Mouse (Mus musculus) heart, postnatal 0 days (tissue): Measurements from ENCODE around the gene Efhd1. TPM values are rescaled to one million over a fixed set of nuclear protein-coding genes. Genes with fewer than 3 reads are reported as not detected.

Experiments used
- ATAC-seq: fragments of 200-750 bp; cut with Nextera tagmentation; 2 replicates; pipeline ENCODE4 v1.8.0; 2017; ENCODE audit warnings: low read depth, moderate number of reproducible peaks, moderate library complexity; ENCODE audit not compliant: insufficient read depth
- DNase-seq: peaks from one replicate; pipeline ENCODE4 v3.0.0-alpha.2; 2016; ENCODE audit warnings: low spot score
- H3K27ac ChIP-seq: fragments of 300-500 bp; sonication (generic); 2 replicates; pipeline ENCODE4 v1.5.1; 2014; ENCODE audit warnings: low read depth, mild to moderate bottlenecking
- H3K27me3 ChIP-seq: fragments of 300-500 bp; sonication (generic); 2 replicates; pipeline ENCODE4 v1.6.1; 2014; ENCODE audit warnings: low read length, mixed read lengths; ENCODE audit not compliant: control insufficient read depth, insufficient read depth
- H3K36me3 ChIP-seq: fragments of 300-500 bp; sonication (generic); replicated peaks from 2 replicates; pipeline ENCODE4 v1.6.1; 2014; ENCODE audit warnings: low read length, mixed read lengths; ENCODE audit not compliant: control insufficient read depth, insufficient read depth
- H3K4me1 ChIP-seq: fragments of 300-500 bp; sonication (generic); 2 replicates; pipeline ENCODE4 v1.6.1; 2014; ENCODE audit warnings: antibody characterized with exemption; ENCODE audit not compliant: control insufficient read depth, insufficient read depth
- H3K4me2 ChIP-seq: fragments of 300-500 bp; sonication (generic); 2 replicates; pipeline ENCODE4 v1.6.1; 2014; ENCODE audit warnings: low read depth, mild to moderate bottlenecking, low read length, moderate library complexity
- H3K4me3 ChIP-seq: fragments of 300-500 bp; sonication (generic); 2 replicates; pipeline ENCODE4 v1.5.1; 2014; ENCODE audit warnings: low read depth, low read length
- H3K9ac ChIP-seq: fragments of 300-500 bp; sonication (generic); replicated peaks from 2 replicates; pipeline ENCODE4 v1.6.1; 2014; ENCODE audit warnings: low read depth, low read length, mixed read lengths
- H3K9me3 ChIP-seq: fragments of 300-500 bp; sonication (generic); replicated peaks from 2 replicates; pipeline ENCODE4 v1.6.1; 2016; ENCODE audit warnings: low read length; ENCODE audit not compliant: control insufficient read depth
- CTCF ChIP-seq: IDR thresholded peaks from 2 replicates; pipeline ENCODE4 v1.5.1; 2016; ENCODE audit warnings: antibody characterized with exemption, control low read depth, low read depth
- EP300 ChIP-seq: IDR thresholded peaks from 2 replicates; pipeline ENCODE4 v1.6.1; 2016; ENCODE audit warnings: antibody characterized with exemption, low read depth
- WGBS: fragments of 180-500 bp; shearing (Covaris S2); extraction: QIAGEN DNeasy Blood & Tissue Kit; methylation state at CpG from one replicate; pipeline ENCODE4 v1.1.7; 2014; 5-methylcytosine and 5-hydroxymethylcytosine counted together
- polyA plus RNA-seq: library from polyadenylated mRNA; unstranded; fragments of >200 nt; fragmentation: Nextera tagmentation; extraction: Ambion mirVana; gene quantifications from 2 replicates; pipeline ENCODE4 v1.2.1, GENCODE M21; 2015
- total RNA-seq: library from RNA; depleted of rRNA; stranded (reverse); fragments of >200 nt; gene quantifications from 2 replicates; pipeline ENCODE4 v1.2.3, GENCODE M21; 2014; ENCODE audit warnings: low replicate concordance

The Efhd1 gene
- total and polyA plus RNA-seq, 2 experiments from 2014 or later: 0.38 to 2.5 TPM

DNA sequence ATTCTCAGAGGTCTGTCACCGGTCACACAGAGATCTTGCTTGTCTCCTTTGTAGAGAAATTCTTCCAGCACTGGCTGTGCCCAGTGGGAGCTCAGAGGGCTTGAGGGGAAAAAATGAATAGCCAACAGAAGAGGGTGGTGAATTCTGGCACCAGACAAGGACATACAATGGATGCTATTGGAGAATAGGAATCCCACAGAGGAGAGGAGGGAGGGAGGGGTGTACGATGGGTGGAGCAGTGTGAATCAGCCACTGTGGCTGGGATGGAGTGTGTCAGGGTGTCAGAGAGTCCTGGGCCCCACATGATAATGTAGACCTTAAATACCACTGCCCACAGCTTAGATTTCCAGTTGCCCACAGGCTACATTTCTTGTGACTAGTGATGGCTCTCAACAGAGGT lies 22.9 kb downstream of the Efhd1 start:
- Histone ChIP-seq H3K4me3 (no peak overlapping the region), H3K36me3 (no peaks in the 10 kb centered on the region), H3K4me2 (no peak overlapping the region), H3K9ac (no peak overlapping the region), H3K27ac (no peak overlapping the region), H3K9me3 (no peaks in the 10 kb centered on the region), H3K4me1 (peaks cover 7% of the 10 kb centered on the region; the same call in 1 of the 2 replicates), H3K27me3 (no peaks in the 10 kb centered on the region)
- ATAC-seq (no peak), DNase-seq (no peak)
- TF ChIP-seq CTCF (no peak), EP300 (no peak)
- WGBS: 63% methylated on average over 2 of the region's 2 CpGs

DNA sequence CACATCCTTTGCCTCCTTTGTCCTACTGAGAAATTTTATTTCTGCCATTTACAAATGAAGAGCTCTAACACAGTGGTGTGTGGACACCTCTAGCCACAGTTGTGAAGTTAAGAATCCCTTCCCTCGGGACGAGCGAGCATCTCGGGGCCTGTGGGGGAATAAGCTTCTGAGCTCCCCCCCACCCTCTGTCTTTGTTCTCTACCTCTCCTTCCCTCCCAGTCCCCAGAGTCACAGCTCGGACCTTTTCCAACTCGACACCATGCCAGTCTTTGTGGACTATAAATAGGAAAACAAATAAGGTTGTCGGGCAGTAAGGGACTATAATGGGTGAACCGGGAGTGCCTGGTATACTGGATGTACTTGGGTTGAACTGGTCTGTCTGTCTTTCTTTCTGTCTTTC lies 27.3 kb downstream of the Efhd1 start:
- no peak for DNase-seq
- Histone ChIP-seq H3K9me3 (no peaks in the 10 kb centered on the region), H3K27ac (no peak overlapping the region), H3K4me1 (peaks cover 7% of the 10 kb centered on the region; the same call in 1 of the 2 replicates), H3K4me3 (no peak overlapping the region), H3K36me3 (no peaks in the 10 kb centered on the region), H3K4me2 (no peak overlapping the region), H3K27me3 (no peaks in the 10 kb centered on the region), H3K9ac (no peak overlapping the region)
- no peak for ATAC-seq
- WGBS: 48% methylated on average over 8 of the region's 8 CpGs
- no peak for TF ChIP-seq EP300
- no peak for TF ChIP-seq CTCF

DNA sequence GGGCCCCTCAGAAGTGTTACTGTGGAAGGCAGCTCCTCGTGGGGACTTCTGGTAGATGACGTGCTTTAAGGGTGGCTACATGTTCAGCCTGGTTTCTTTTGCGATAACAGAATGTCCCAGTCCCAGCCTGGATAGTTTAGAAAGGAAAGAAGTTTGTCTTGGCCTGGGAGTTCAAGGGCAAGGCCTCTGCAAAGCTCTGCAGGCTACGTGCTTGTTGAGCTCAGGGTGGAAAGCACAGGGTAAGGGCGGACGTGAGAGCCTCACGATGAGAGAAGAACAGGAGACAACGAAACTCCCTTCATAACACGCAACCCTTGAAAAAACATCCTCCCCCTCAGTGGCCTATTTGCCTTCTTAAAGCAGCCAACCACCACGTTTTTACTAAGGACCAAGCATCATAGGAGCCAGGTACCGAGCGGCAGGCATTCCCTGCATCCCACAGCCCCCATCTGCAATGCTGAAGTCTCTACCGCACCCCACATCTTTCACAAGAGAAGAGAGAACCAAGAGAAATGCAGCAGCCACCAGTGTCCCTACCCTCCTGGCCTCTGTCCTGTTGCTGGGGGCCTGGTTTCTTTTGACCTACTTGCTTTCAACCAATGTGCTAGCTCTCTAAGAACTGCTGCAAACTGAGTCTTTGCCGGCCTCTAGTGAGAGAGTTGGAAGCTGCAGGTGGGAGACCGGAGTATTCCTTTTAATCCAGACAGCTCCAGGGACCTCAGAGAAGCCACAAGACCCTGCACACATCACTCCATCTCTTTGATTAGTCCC lies 28.4 kb downstream of the Efhd1 start:
- ATAC-seq (peak; percentile 87), DNase-seq (peak; percentile 77)
- Histone ChIP-seq H3K9me3 (no peaks in the 10 kb centered on the region), H3K9ac (no peak overlapping the region), H3K4me2 (no peak overlapping the region), H3K27ac (no peak overlapping the region), H3K4me3 (no peak overlapping the region), H3K4me1 (peaks cover 7% of the 10 kb centered on the region; the same call in 1 of the 2 replicates), H3K36me3 (no peaks in the 10 kb centered on the region), H3K27me3 (no peaks in the 10 kb centered on the region)
- 56% methylated on average over 15 of the region's 15 CpGs for WGBS
- TF ChIP-seq EP300: no peak
- TF ChIP-seq CTCF: peak; percentile 73

DNA sequence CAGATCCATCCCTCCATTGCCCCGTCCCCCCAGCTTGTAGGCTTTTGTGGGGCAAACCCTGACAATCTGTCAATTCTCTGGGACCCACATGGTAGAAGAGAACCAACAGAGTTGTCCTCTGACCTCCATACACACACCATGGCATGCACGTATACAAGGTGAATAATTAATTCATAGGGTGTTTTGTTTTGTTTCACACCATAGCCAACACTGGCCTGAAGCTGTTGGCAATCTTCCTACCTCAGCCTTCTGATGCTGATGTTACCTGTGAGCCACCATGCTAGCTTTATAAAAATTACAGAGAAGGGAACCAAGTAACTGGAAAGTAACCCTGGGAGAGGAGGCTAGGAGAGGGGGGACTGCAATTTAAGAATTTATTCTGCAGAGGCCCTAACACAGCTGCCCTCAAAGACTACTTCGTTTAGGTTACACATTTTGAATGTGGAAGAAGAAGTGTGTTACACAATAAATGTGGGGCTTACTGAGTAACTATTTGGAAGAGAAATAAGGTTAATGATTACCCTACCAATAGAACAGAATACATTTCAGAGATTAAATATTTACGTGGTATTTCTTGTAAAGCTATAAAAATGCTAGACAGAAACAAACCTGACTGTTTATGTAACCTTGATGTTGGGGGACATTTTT lies 30.0 kb downstream of the Efhd1 start:
- no peaks in the 10 kb centered on the region for H3K27me3 ChIP-seq
- H3K27ac ChIP-seq: no peak overlapping the region
- H3K4me1 ChIP-seq: peaks cover 7% of the 10 kb centered on the region; the same call in 1 of the 2 replicates
- no peak overlapping the region for H3K9ac ChIP-seq
- H3K9me3 ChIP-seq: no peaks in the 10 kb centered on the region
- WGBS: 61% methylated on average over 4 of the region's 4 CpGs
- no peak for DNase-seq
- no peaks in the 10 kb centered on the region for H3K36me3 ChIP-seq
- TF ChIP-seq CTCF (no peak), EP300 (no peak)
- H3K4me2 ChIP-seq: no peak overlapping the region
- ATAC-seq: no peak
- H3K4me3 ChIP-seq: no peak overlapping the region

DNA sequence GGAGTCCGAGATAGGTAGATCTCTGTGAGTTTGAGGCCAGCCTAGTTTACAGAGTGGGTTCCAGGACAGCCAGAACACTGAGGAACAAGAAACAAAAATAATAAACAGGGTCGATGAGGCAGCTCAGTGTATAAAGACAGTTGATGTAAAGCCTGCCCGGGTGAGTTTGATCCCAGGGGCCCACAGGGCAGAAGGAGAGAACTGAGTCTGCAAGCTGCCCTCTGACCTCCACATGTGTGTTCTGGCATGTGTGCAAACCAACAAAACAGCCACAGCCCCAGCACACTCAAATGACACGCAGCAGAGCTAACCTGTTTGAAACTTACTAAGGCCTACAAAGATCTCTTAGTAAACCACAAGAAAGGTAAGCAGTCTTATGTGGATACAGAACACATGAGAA lies 30.8 kb downstream of the Efhd1 start:
- no peak overlapping the region for H3K27ac ChIP-seq
- no peak for ATAC-seq
- no peak overlapping the region for H3K4me2 ChIP-seq
- H3K9ac ChIP-seq: no peak overlapping the region
- no peak for DNase-seq
- TF ChIP-seq CTCF (no peak), EP300 (no peak)
- H3K9me3 ChIP-seq: no peaks in the 10 kb centered on the region
- H3K4me1 ChIP-seq: peaks cover 7% of the 10 kb centered on the region; the same call in 1 of the 2 replicates
- 64% methylated on average over 4 of the region's 4 CpGs for WGBS
- H3K4me3 ChIP-seq: no peak overlapping the region
- no peaks in the 10 kb centered on the region for H3K27me3 ChIP-seq
- no peaks in the 10 kb centered on the region for H3K36me3 ChIP-seq
